Mouse (Mus musculus) midbrain, postnatal 0 days (tissue): ENCODE measurements at regions not wholly inside any gene's neighbourhood (a gene's known extent, or its start where the extent isn't known, plus 50 kb on each side); places are given as distances from the start of the nearest gene placed in this dataset.

Experiments
- ATAC-seq: fragments of 200-750 bp; cut with Nextera tagmentation; 2 replicates; pipeline ENCODE4 v1.8.0; 2017; ENCODE audit warnings: moderate number of reproducible peaks, mild to moderate bottlenecking, moderate TSS enrichment, moderate library complexity; ENCODE audit not compliant: low FRiP score
- DNase-seq: peaks from one replicate; pipeline ENCODE4 v3.0.0-alpha.2; 2015; ENCODE audit warnings: low spot score
- H3K27ac ChIP-seq: fragments of 300-500 bp; sonication (generic); 2 replicates; pipeline ENCODE4 v1.5.1; 2014; ENCODE audit warnings: low read depth, mild to moderate bottlenecking, low read length, mixed read lengths
- H3K27me3 ChIP-seq: fragments of 300-500 bp; sonication (generic); 2 replicates; pipeline ENCODE4 v1.6.1; 2014; ENCODE audit warnings: low read length, control low read depth, mixed read lengths; ENCODE audit not compliant: insufficient read depth
- H3K36me3 ChIP-seq: fragments of 300-500 bp; sonication (generic); 2 replicates; pipeline ENCODE4 v1.6.1; 2014; ENCODE audit warnings: low read length, control low read depth, mixed read lengths; ENCODE audit not compliant: insufficient read depth
- H3K4me1 ChIP-seq: fragments of 300-500 bp; sonication (generic); 2 replicates; pipeline ENCODE4 v1.6.1; 2014; ENCODE audit warnings: mild to moderate bottlenecking, control low read depth, antibody characterized with exemption, low read length, mixed read lengths; ENCODE audit not compliant: insufficient read depth
- H3K4me2 ChIP-seq: fragments of 300-500 bp; sonication (generic); 2 replicates; pipeline ENCODE4 v1.6.1; 2014; ENCODE audit warnings: low read depth, mild to moderate bottlenecking, low read length, mixed read lengths; ENCODE audit not compliant: poor library complexity, severe bottlenecking
- H3K4me3 ChIP-seq: fragments of 300-500 bp; sonication (generic); 2 replicates; pipeline ENCODE4 v1.5.1; 2014; ENCODE audit warnings: low read depth, mild to moderate bottlenecking, low read length, moderate library complexity
- H3K9ac ChIP-seq: fragments of 300-500 bp; sonication (generic); replicated peaks from 2 replicates; pipeline ENCODE4 v1.6.1; 2014; ENCODE audit warnings: mild to moderate bottlenecking, low read length, moderate library complexity, mixed read lengths; ENCODE audit not compliant: poor library complexity, severe bottlenecking
- H3K9me3 ChIP-seq: fragments of 300-500 bp; sonication (generic); 2 replicates; pipeline ENCODE4 v1.6.1; 2016; ENCODE audit warnings: low read length, control low read depth
- CTCF ChIP-seq: IDR thresholded peaks from 2 replicates; pipeline ENCODE4 v1.5.1; 2016; ENCODE audit warnings: antibody characterized with exemption, mild to moderate bottlenecking
- WGBS: fragments of 180-500 bp; shearing (Covaris S2); extraction: QIAGEN DNeasy Blood & Tissue Kit; methylation state at CpG from one replicate; pipeline ENCODE4 v1.1.7; 2014; 5-methylcytosine and 5-hydroxymethylcytosine counted together

DNA sequence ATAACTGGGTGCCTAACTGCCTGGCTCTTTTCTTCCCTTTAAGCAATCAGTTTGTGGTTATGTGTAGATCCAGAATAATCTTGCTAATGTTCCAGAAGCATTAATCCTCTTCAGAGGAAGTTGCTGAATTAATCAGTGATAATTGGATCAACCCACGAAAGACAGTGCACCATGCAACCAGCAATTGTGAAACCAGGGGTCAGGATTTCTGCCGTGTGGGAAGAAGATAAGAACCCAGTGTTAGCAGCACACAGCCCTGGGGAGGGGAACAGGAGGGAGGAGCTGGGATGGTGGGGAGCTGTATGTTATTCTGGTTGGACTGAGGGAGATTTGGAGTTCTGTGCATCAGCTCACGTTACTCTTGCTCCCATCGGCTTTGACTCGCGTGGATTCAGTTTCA lies 75.5 kb upstream of the Gm5148 start:
- no peak for DNase-seq
- TF ChIP-seq CTCF, result no peak
- no peaks in the 10 kb centered on the region for H3K4me1 ChIP-seq
- no peaks in the 10 kb centered on the region for H3K36me3 ChIP-seq
- 55% methylated on average over 6 of the region's 6 CpGs for WGBS
- no peak overlapping the region for H3K4me3 ChIP-seq
- no peak for ATAC-seq
- no peaks in the 10 kb centered on the region for H3K27me3 ChIP-seq
- H3K4me2 ChIP-seq, result no peak overlapping the region
- no peaks in the 10 kb centered on the region for H3K9me3 ChIP-seq
- H3K9ac ChIP-seq, result no peak overlapping the region
- no peak overlapping the region for H3K27ac ChIP-seq

- DNase-seq, result no peak
- Histone ChIP-seq H3K4me2 (no peak overlapping the region), H3K9ac (no peak overlapping the region), H3K27me3 (no peaks in the 10 kb centered on the region), H3K4me3 (no peak overlapping the region), H3K4me1 (no peaks in the 10 kb centered on the region), H3K9me3 (no peaks in the 10 kb centered on the region), H3K27ac (no peak overlapping the region), H3K36me3 (no peaks in the 10 kb centered on the region)
- WGBS, result 67% methylated on average over 7 of the region's 7 CpGs
- no peak for TF ChIP-seq CTCF
- no peak for ATAC-seq
These were observed 65.4 kb upstream of the Gm5148 start for GRCm38 (mm10) chr3:37789711-37790110.

DNA sequence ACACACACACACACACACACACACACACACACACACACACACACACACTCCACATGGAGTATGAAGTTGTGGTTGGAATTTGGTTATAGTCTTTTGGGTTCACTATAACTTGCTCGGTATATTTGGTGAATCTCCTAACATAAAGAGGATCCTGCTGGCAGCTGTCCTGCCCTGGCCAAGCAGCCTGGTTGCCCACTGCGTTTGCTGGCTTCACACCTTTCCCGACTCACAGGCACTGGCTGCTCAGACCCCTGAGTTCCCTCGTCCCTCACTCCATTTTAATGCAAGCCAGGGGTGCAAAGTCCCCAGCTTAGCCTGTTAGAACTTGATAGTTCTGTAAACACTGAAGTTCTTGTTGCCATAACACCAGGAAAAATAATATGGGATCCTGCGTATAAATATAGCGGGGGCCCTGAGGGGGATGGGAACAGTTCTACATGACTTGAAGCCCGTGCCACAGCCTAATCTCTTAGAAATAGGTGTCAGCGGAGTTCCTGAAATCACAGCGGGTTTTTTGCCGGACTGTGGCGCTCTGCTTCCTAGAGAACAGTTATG lies 64.9 kb upstream of the Gm5148 start:
- DNase-seq (no peak), ATAC-seq (no peak)
- Histone ChIP-seq H3K4me2 (no peak overlapping the region), H3K9me3 (no peaks in the 10 kb centered on the region), H3K27ac (no peak overlapping the region), H3K36me3 (no peaks in the 10 kb centered on the region), H3K4me1 (no peaks in the 10 kb centered on the region), H3K27me3 (no peaks in the 10 kb centered on the region), H3K4me3 (no peak overlapping the region), H3K9ac (no peak overlapping the region)
- WGBS, result 74% methylated on average over 11 of the region's 11 CpGs
- TF ChIP-seq CTCF, result no peak

GRCm38 (mm10) chr3:37788366-37788765 lies 64.1 kb upstream of the Gm5148 start:
- Histone ChIP-seq H3K9me3 (no peaks in the 10 kb centered on the region), H3K36me3 (no peaks in the 10 kb centered on the region), H3K4me1 (no peaks in the 10 kb centered on the region), H3K4me3 (no peak overlapping the region), H3K9ac (no peak overlapping the region), H3K27me3 (no peaks in the 10 kb centered on the region), H3K27ac (no peak overlapping the region), H3K4me2 (no peak overlapping the region)
- WGBS, result 84% methylated on average over 9 of the region's 9 CpGs
- ATAC-seq (no peak), DNase-seq (no peak)
- TF ChIP-seq CTCF, result no peak

DNA sequence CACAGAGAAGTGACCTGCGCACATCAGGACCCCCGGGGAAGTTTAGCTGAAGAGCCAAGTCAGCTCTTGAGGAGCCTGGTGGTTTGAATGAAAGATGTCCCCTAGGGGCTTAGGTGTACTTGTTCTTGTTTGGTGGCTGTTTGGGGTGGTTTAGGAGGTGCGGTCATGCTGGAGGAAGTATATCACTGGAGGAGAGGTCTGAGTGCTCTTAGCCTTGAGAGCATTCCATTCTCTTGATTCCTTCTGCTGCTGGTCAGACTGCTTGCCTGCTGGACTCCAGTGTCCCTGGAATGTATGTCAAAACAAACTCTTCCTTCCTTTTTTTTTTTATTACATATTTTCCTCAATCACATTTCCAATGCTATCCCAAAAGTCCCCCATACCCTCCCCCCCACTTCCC lies 62.5 kb upstream of the Gm5148 start:
- Histone ChIP-seq H3K9ac (no peak overlapping the region), H3K4me1 (no peaks in the 10 kb centered on the region), H3K9me3 (no peaks in the 10 kb centered on the region), H3K27ac (no peak overlapping the region), H3K36me3 (no peaks in the 10 kb centered on the region), H3K27me3 (no peaks in the 10 kb centered on the region), H3K4me3 (no peak overlapping the region), H3K4me2 (no peak overlapping the region)
- ATAC-seq, result no peak
- no peak for DNase-seq
- TF ChIP-seq CTCF, result no peak
- WGBS, result 84% methylated on average over 3 of the region's 3 CpGs

GRCm38 (mm10) chr3:37781086-37781485 lies 56.8 kb upstream of the Gm5148 start:
- no peak for TF ChIP-seq CTCF
- Histone ChIP-seq H3K36me3 (no peaks in the 10 kb centered on the region), H3K9ac (no peak overlapping the region), H3K4me3 (no peak overlapping the region), H3K4me1 (no peaks in the 10 kb centered on the region), H3K27me3 (no peaks in the 10 kb centered on the region), H3K4me2 (no peak overlapping the region), H3K27ac (no peak overlapping the region), H3K9me3 (no peaks in the 10 kb centered on the region)
- DNase-seq (no peak), ATAC-seq (no peak)
- 66% methylated on average over 2 of the region's 2 CpGs for WGBS
